8 mouse cellular contexts compared by ENCODE assay signal in genomic region chr10:71285126-71285580, GRCm38 (mm10). TPM values are rescaled to one million over a fixed set of nuclear protein-coding genes. Genes with fewer than 3 reads are reported as not detected.
DNase-seq lines count a peak whose midpoint lies in the region; ATAC-seq and TF ChIP-seq lines count a peak whose summit lies in the region.

Ube2d1 (minus strand) TSS chr10:71285262.

- TF ChIP-seq CTCF in heart, postnatal 0 days (IDR thresholded peaks at IDR 0.05; ENCODE audit: low read depth): no peak
- TF ChIP-seq CTCF in liver, postnatal 0 days (IDR thresholded peaks at IDR 0.05; ENCODE audit: low read depth): no peak

- ATAC-seq in CD4-positive, CD25-positive, alpha-beta regulatory T cell, adult 4 months: peak; percentile 88
- peak; percentile 97 for ATAC-seq in forebrain, embryonic 13.5 days
- ATAC-seq in heart, postnatal 0 days (ENCODE audit: insufficient read depth, low read depth): peak; percentile 90
- peak; percentile 89 for ATAC-seq in liver, postnatal 0 days
- ATAC-seq in neural tube, embryonic 13.5 days (ENCODE audit: low read depth): peak; percentile 97

- no peaks in the 10 kb centered on the region for H3K9me3 ChIP-seq in forebrain, embryonic 13.5 days (replicated peaks)
- no peaks in the 10 kb centered on the region for H3K9me3 ChIP-seq in heart, postnatal 0 days (replicated peaks; ENCODE audit: control insufficient read depth, low read length)
- H3K9me3 ChIP-seq in liver, postnatal 0 days (ENCODE audit: low read length): no peaks in the 10 kb centered on the region
- no peaks in the 10 kb centered on the region for H3K9me3 ChIP-seq in neural tube, embryonic 13.5 days

- 0 out of 2 replicates have a peak, but pooled peaks cover 5% of the 10 kb centered on the region for H3K27me3 ChIP-seq in forebrain, embryonic 13.5 days
- H3K27me3 ChIP-seq in heart, postnatal 0 days (ENCODE audit: control insufficient read depth, insufficient read depth, low read length): no peaks in the 10 kb centered on the region
- H3K27me3 ChIP-seq in liver, postnatal 0 days (ENCODE audit: insufficient read depth, low read length): no peaks in the 10 kb centered on the region
- no peaks in the 10 kb centered on the region for H3K27me3 ChIP-seq in neural tube, embryonic 13.5 days

- peaks cover 2% of the 10 kb centered on the region; the same call in 1 of the 2 replicates for H3K4me1 ChIP-seq in brown adipose tissue, adult 24 weeks (ENCODE audit: control insufficient read depth, insufficient read depth, insufficient read length, low read length)
- H3K4me1 ChIP-seq in forebrain, embryonic 13.5 days: peaks cover 39% of the 10 kb centered on the region
- H3K4me1 ChIP-seq in heart, postnatal 0 days (ENCODE audit: control insufficient read depth, insufficient read depth): peaks cover 16% of the 10 kb centered on the region
- H3K4me1 ChIP-seq in liver, postnatal 0 days (ENCODE audit: insufficient read depth): peaks cover 4% of the 10 kb centered on the region; the same call in 1 of the 2 replicates
- peaks cover 45% of the 10 kb centered on the region for H3K4me1 ChIP-seq in neural tube, embryonic 13.5 days (replicated peaks)

- peaks cover 4% of the 10 kb centered on the region; the same call in 1 of the 2 replicates for H3K36me3 ChIP-seq in forebrain, embryonic 13.5 days (ENCODE audit: poor library complexity, severe bottlenecking)
- 0 out of 2 replicates have a peak, but pooled peaks cover 5% of the 10 kb centered on the region for H3K36me3 ChIP-seq in heart, postnatal 0 days (replicated peaks; ENCODE audit: control insufficient read depth, insufficient read depth, low read length)
- no peaks in the 10 kb centered on the region for H3K36me3 ChIP-seq in liver, postnatal 0 days (replicated peaks; ENCODE audit: insufficient read depth, low read length)
- no peaks in the 10 kb centered on the region for H3K36me3 ChIP-seq in neural tube, embryonic 13.5 days

- under 1% methylated on average over 50 of the region's 50 CpGs for WGBS in forebrain, embryonic 13.5 days
- WGBS in heart, postnatal 0 days: under 1% methylated on average over 47 of the region's 50 CpGs
- WGBS in liver, postnatal 0 days (ENCODE audit: insufficient replicate concordance): 4% methylated on average over 49 of the region's 50 CpGs
- WGBS in neural tube, embryonic 13.5 days: 0% methylated on average over 48 of the region's 50 CpGs

- no peak for TF ChIP-seq EP300 in heart, postnatal 0 days (IDR thresholded peaks at IDR 0.05; ENCODE audit: low read depth)
- TF ChIP-seq EP300 in liver, postnatal 0 days (IDR thresholded peaks at IDR 0.05; ENCODE audit: low read depth): no peak

- peak; percentile 66 for DNase-seq in heart, postnatal 0 days (ENCODE audit: low spot score)
- DNase-seq in kidney, postnatal 4 days: peak; percentile 89 to 92
- DNase-seq in liver, postnatal 0 days: peak; percentile 83
- peak; percentile 75 for DNase-seq in telencephalon, adult 2 months (ENCODE audit: low read depth, low spot score)

- H3K4me2 ChIP-seq in forebrain, embryonic 13.5 days: peak within 1 kb of the TSS; percentile 66
- H3K4me2 ChIP-seq in heart, postnatal 0 days (ENCODE audit: low read depth, low read length): peak within 1 kb of the TSS; percentile 93
- peak within 1 kb of the TSS; percentile 76 for H3K4me2 ChIP-seq in liver, postnatal 0 days (ENCODE audit: low read depth, low read length)
- H3K4me2 ChIP-seq in neural tube, embryonic 13.5 days: peak within 1 kb of the TSS; percentile 70

- H3K4me3 ChIP-seq in brown adipose tissue, adult 24 weeks (ENCODE audit: insufficient read depth, low read depth, low read length): peak within 1 kb of the TSS; percentile 92
- peak within 1 kb of the TSS; percentile 95 for H3K4me3 ChIP-seq in forebrain, embryonic 13.5 days
- H3K4me3 ChIP-seq in heart, postnatal 0 days (ENCODE audit: low read depth, low read length): peak within 1 kb of the TSS; percentile 94
- H3K4me3 ChIP-seq in liver, postnatal 0 days (ENCODE audit: low read depth, low read length): peak within 1 kb of the TSS; percentile 87
- H3K4me3 ChIP-seq in neural tube, embryonic 13.5 days: peak within 1 kb of the TSS; percentile 97

- H3K27ac ChIP-seq in brown adipose tissue, adult 24 weeks (replicated peaks; ENCODE audit: low read depth, low read length): no peak within 1 kb of the TSS
- H3K27ac ChIP-seq in forebrain, embryonic 13.5 days: peak within 1 kb of the TSS; percentile 89
- peak within 1 kb of the TSS; percentile 80 for H3K27ac ChIP-seq in heart, postnatal 0 days (ENCODE audit: low read depth)
- H3K27ac ChIP-seq in liver, postnatal 0 days (ENCODE audit: low read depth): no peak within 1 kb of the TSS
- H3K27ac ChIP-seq in neural tube, embryonic 13.5 days (replicated peaks): peak within 1 kb of the TSS; percentile 93

- peak within 1 kb of the TSS; percentile 98 for H3K9ac ChIP-seq in forebrain, embryonic 13.5 days
- peak within 1 kb of the TSS; percentile 82 for H3K9ac ChIP-seq in heart, postnatal 0 days (replicated peaks; ENCODE audit: low read depth, low read length)
- peak within 1 kb of the TSS; percentile 74 for H3K9ac ChIP-seq in liver, postnatal 0 days (replicated peaks)
- H3K9ac ChIP-seq in neural tube, embryonic 13.5 days: peak within 1 kb of the TSS; percentile 99

RNA-seq across cellular contexts. Expression of gene Ube2d1, which starts in this region (rescaled TPM):
- 10 to 100 TPM; 16.6 to 22.2 TPM for polyA plus RNA-seq in CD4-positive, CD25-positive, alpha-beta regulatory T cell, adult 4 months (2017; shearing (Covaris generic))
- 14.9 and 20.1 TPM in 2 replicates for polyA plus RNA-seq in brown adipose tissue, adult 24 weeks (2012; ENCODE audit: insufficient read depth, insufficient read length, missing spikeins)
- polyA plus RNA-seq in forebrain, embryonic 13.5 days (2015; fragmentation: Nextera tagmentation; extraction: Ambion mirVana): 142 and 155 TPM in 2 replicates
- 19.6 and 46.8 TPM in 2 replicates for total RNA-seq in heart, postnatal 0 days (2014; rRNA removed; ENCODE audit: low replicate concordance)
- 45.3 and 48.5 TPM in 2 replicates for polyA plus RNA-seq in heart, postnatal 0 days (2015; fragmentation: Nextera tagmentation; extraction: Ambion mirVana)
- 6.9 and 8.8 TPM in 2 replicates for polyA plus RNA-seq in liver, postnatal 0 days (2015; fragmentation: Nextera tagmentation; extraction: Ambion mirVana)
- polyA plus RNA-seq in neural tube, embryonic 13.5 days (2015; fragmentation: Nextera tagmentation; extraction: Ambion mirVana): 200 and 217 TPM in 2 replicates

Comparison
In these comparisons a context has a peak if more than half of its experiments do, and no peak if none do; other contexts are left out.
1. H3K27ac ChIP-seq: peak in forebrain, embryonic 13.5 days (single experiment), heart, postnatal 0 days (single experiment) and neural tube, embryonic 13.5 days (single experiment); none in brown adipose tissue, adult 24 weeks (single experiment) and liver, postnatal 0 days (single experiment).
2. Peak in every context shown above with its lines, with median percentiles within 50 percentile points of each other: ATAC-seq, H3K4me3 ChIP-seq, H3K4me2 ChIP-seq, H3K9ac ChIP-seq and DNase-seq.